Mouse (Mus musculus) neural tube, embryonic 15.5 days (tissue): ENCODE data around the gene Acap3. TPM values are rescaled to one million over a fixed set of nuclear protein-coding genes. Genes with fewer than 3 reads are reported as not detected.
A peak's percentile ranks its signal among the peaks of the same experiment; 100 is the strongest.

Experiments
- ATAC-seq: fragments of 200-750 bp; cut with Nextera tagmentation; 2 replicates; pipeline ENCODE4 v1.8.0; 2017; ENCODE audit warnings: mild to moderate bottlenecking, moderate TSS enrichment, moderate library complexity; ENCODE audit not compliant: low FRiP score
- H3K27ac ChIP-seq: fragments of 300-500 bp; sonication (generic); replicated peaks from 2 replicates; pipeline ENCODE4 v1.5.1; 2015; ENCODE audit warnings: mild to moderate bottlenecking, inconsistent platforms
- H3K27me3 ChIP-seq: fragments of 300-500 bp; sonication (generic); replicated peaks from 2 replicates; pipeline ENCODE4 v1.6.1; 2015; ENCODE audit warnings: inconsistent platforms
- H3K36me3 ChIP-seq: fragments of 300-500 bp; sonication (generic); 2 replicates; pipeline ENCODE4 v1.6.1; 2015; ENCODE audit warnings: inconsistent platforms
- H3K4me1 ChIP-seq: fragments of 300-500 bp; sonication (generic); 2 replicates; pipeline ENCODE4 v1.6.1; 2015; ENCODE audit warnings: inconsistent platforms
- H3K4me2 ChIP-seq: fragments of 300-500 bp; sonication (generic); 2 replicates; pipeline ENCODE4 v1.6.1; 2015; ENCODE audit warnings: inconsistent platforms, mild to moderate bottlenecking, moderate library complexity
- H3K4me3 ChIP-seq: fragments of 300-500 bp; sonication (generic); replicated peaks from 2 replicates; pipeline ENCODE4 v1.5.1; 2015; ENCODE audit warnings: mild to moderate bottlenecking, inconsistent platforms
- H3K9ac ChIP-seq: fragments of 300-500 bp; sonication (generic); replicated peaks from 2 replicates; pipeline ENCODE4 v1.6.1; 2015; ENCODE audit warnings: mild to moderate bottlenecking, inconsistent platforms
- H3K9me3 ChIP-seq: fragments of 300-500 bp; sonication (generic); replicated peaks from 2 replicates; pipeline ENCODE4 v1.6.1; 2016; ENCODE audit warnings: inconsistent platforms
- WGBS: fragments of 180-500 bp; shearing (Covaris S2); methylation state at CpG from one replicate; pipeline ENCODE4 v1.1.7; 2015; ENCODE audit warnings: mixed read lengths; 5-methylcytosine and 5-hydroxymethylcytosine counted together
- microRNA-seq: library from miRNA; unstranded; fragments of <30 nt; microRNA quantifications from one replicate; pipeline ENCODE4, GENCODE M21; 2017
- polyA plus RNA-seq: library from polyadenylated mRNA; unstranded; fragments of >200 nt; fragmentation: Nextera tagmentation; extraction: Ambion mirVana; gene quantifications from 2 replicates; pipeline ENCODE4 v1.2.1, GENCODE M21; 2015

The Acap3 gene
- polyA plus RNA-seq, 1 experiment from 2014 or later: 70.3 TPM

- Histone ChIP-seq H3K4me2 (peak overlapping the region; percentile 96), H3K9ac (peak overlapping the region; percentile 89), H3K36me3 (peaks cover 25% of the 10 kb centered on the region), H3K4me1 (peaks cover 30% of the 10 kb centered on the region), H3K4me3 (peak overlapping the region; percentile 90), H3K27me3 (0 out of 2 replicates have a peak, but pooled peaks cover 6% of the 10 kb centered on the region), H3K27ac (peak overlapping the region; percentile 90), H3K9me3 (no peaks in the 10 kb centered on the region)
- WGBS: under 1% methylated on average over 17 of the region's 17 CpGs
- ATAC-seq: peak; percentile 9
Observed at GRCm38 (mm10) chr4:155944271-155944670, 52.6 kb downstream of the Acap3 start.

- no peak overlapping the region for H3K9ac ChIP-seq
- H3K36me3 ChIP-seq: peaks cover 52% of the 10 kb centered on the region
- H3K27me3 ChIP-seq: no peaks in the 10 kb centered on the region
- ATAC-seq: no peak
- H3K27ac ChIP-seq: no peak overlapping the region
- peaks cover 30% of the 10 kb centered on the region for H3K4me1 ChIP-seq
- no peaks in the 10 kb centered on the region for H3K9me3 ChIP-seq
- H3K4me3 ChIP-seq: no peak overlapping the region
- H3K4me2 ChIP-seq: no peak overlapping the region
Observed at GRCm38 (mm10) chr4:155947094-155947493, 55.5 kb downstream of the Acap3 start.

- H3K4me1 ChIP-seq: no peaks in the 10 kb centered on the region
- H3K9me3 ChIP-seq: no peaks in the 10 kb centered on the region
- ATAC-seq: no peak
- H3K4me3 ChIP-seq: no peak overlapping the region
- H3K36me3 ChIP-seq: peaks cover 70% of the 10 kb centered on the region
- H3K27ac ChIP-seq: no peak overlapping the region
- H3K9ac ChIP-seq: no peak overlapping the region
- no peak overlapping the region for H3K4me2 ChIP-seq
- 94% methylated on average over 6 of the region's 6 CpGs for WGBS
- H3K27me3 ChIP-seq: no peaks in the 10 kb centered on the region
Observed at GRCm38 (mm10) chr4:155955491-155955890, 63.9 kb downstream of the Acap3 start.

Small RNA genes lying within 50 kb of the gene (microRNA-seq; reads per million reads assigned to microRNA genes)
- not detected for gene Gm22991

Other genes starting within 250 kb of the Acap3 start
- not detected in 2 replicates for gene Gm10563, start 246.4 kb upstream of the Acap3 start, polyA plus RNA-seq
- gene Mmp23, start 238.4 kb upstream of the Acap3 start, polyA plus RNA-seq: 6.5 and 10.5 TPM in 2 replicates
- 48.6 and 54.7 TPM in 2 replicates for gene Mib2, start 222.6 kb upstream of the Acap3 start, polyA plus RNA-seq
- gene Fndc10, start 197.5 kb upstream of the Acap3 start, polyA plus RNA-seq: 18.9 and 25.0 TPM in 2 replicates
- gene Ssu72, start 187.0 kb upstream of the Acap3 start, polyA plus RNA-seq: 165 and 171 TPM in 2 replicates
- 23.7 and 28.3 TPM in 2 replicates for gene Tmem240, start 157.0 kb upstream of the Acap3 start, polyA plus RNA-seq
- gene Atad3a, start 130.7 kb upstream of the Acap3 start, polyA plus RNA-seq: 90.0 and 96.6 TPM in 2 replicates
- 30.0 and 31.9 TPM in 2 replicates for gene Vwa1, start 117.1 kb upstream of the Acap3 start, polyA plus RNA-seq
- gene Tmem88b, start 105.9 kb upstream of the Acap3 start, polyA plus RNA-seq: 0.78 and 1.2 TPM in 2 replicates
- gene Ankrd65, start 101.4 kb upstream of the Acap3 start, polyA plus RNA-seq: 0.27 TPM in 1 of 2 replicates, not detected in the other
- gene Mrpl20, start 88.9 kb upstream of the Acap3 start, polyA plus RNA-seq: 259 and 285 TPM in 2 replicates
- gene Ccnl2, start 79.3 kb upstream of the Acap3 start, polyA plus RNA-seq: 137 and 139 TPM in 2 replicates
- 147 and 152 TPM in 2 replicates for gene Aurkaip1, start 60.5 kb upstream of the Acap3 start, polyA plus RNA-seq
- gene Mxra8, start 52.1 kb upstream of the Acap3 start, polyA plus RNA-seq: 28.3 and 35.4 TPM in 2 replicates
- gene Dvl1, start 44.4 kb upstream of the Acap3 start, polyA plus RNA-seq: 11.5 and 28.6 TPM in 2 replicates
- gene Tas1r3, start 28.5 kb upstream of the Acap3 start, polyA plus RNA-seq: 0.36 and 0.46 TPM in 2 replicates
- 28.0 and 29.0 TPM in 2 replicates for gene Cptp, start 22.4 kb upstream of the Acap3 start, polyA plus RNA-seq
- 66.9 and 73.4 TPM in 2 replicates for gene Ints11, start 22.3 kb upstream of the Acap3 start, polyA plus RNA-seq
- gene Pusl1, start within 50 bp of the Acap3 start, polyA plus RNA-seq: 58.5 and 62.7 TPM in 2 replicates
- 100 and 104 TPM in 2 replicates for gene Ube2j2, start 52.0 kb downstream of the Acap3 start, polyA plus RNA-seq
- gene C1qtnf12, start 70.5 kb downstream of the Acap3 start, polyA plus RNA-seq: 15.3 and 17.2 TPM in 2 replicates
- gene B3galt6, start 100.8 kb downstream of the Acap3 start, polyA plus RNA-seq: 31.9 and 35.6 TPM in 2 replicates
- gene Sdf4, start 101.0 kb downstream of the Acap3 start, polyA plus RNA-seq: 118 and 137 TPM in 2 replicates
- 0.19 and 0.89 TPM in 2 replicates for gene Tnfrsf4, start 122.0 kb downstream of the Acap3 start, polyA plus RNA-seq
- 1.8 and 3.3 TPM in 2 replicates for gene Tnfrsf18, start 134.3 kb downstream of the Acap3 start, polyA plus RNA-seq
- gene Ttll10, start 167.6 kb downstream of the Acap3 start, polyA plus RNA-seq: 0.64 TPM in 1 of 2 replicates, not detected in the other
- 23.5 and 27.3 TPM in 2 replicates for gene 9430015G10Rik, start 218.2 kb downstream of the Acap3 start, polyA plus RNA-seq
- 0.37 and 0.43 TPM in 2 replicates for gene Rnf223, start 238.7 kb downstream of the Acap3 start, polyA plus RNA-seq